ENCODE assay signal across 20 mouse cellular contexts in the genomic region with DNA sequence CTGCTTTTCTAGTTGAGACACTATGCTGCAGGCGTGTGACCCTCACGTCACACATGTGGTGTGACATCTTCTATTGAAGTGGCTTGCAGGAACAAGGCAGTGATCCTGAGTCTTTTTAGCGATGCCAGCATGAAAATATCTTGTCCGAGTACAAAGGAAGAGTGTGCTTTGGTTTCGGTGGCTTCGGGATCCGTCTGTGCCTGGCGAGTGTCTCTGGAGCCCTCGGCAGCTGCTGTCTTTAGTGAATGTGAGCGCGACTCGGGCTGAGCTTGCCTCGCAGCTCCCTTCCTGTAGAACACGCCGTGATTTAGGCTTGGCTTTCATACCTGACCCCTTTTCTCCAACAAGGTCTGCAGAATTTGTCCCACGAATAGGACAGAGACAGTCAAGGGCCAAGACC.
DNase-seq lines count a peak whose midpoint lies in the region; ATAC-seq and TF ChIP-seq lines count a peak whose summit lies in the region.
"Had no signal": no experiment of that assay in that cellular context is flagged by ENCODE, and none has a peak within 500 bp of the region (broad histone marks: within the 10 kb centered on the region; RNA-seq: fewer than 3 reads in every experiment).

No protein-coding gene starts in this region.

- WGBS in midbrain, embryonic 14.5 days = 67% methylated on average over 16 of the region's 16 CpGs
- 64% methylated on average over 16 of the region's 16 CpGs for WGBS in midbrain, embryonic 16.5 days
- WGBS in hindbrain, embryonic 14.5 days = 55% methylated on average over 16 of the region's 16 CpGs
- 55% methylated on average over 16 of the region's 16 CpGs for WGBS in hindbrain, postnatal 0 days
- WGBS in embryonic facial prominence, embryonic 10.5 days = 90% methylated on average over 16 of the region's 16 CpGs

- H3K9me3 ChIP-seq in midbrain, embryonic 14.5 days (ENCODE audit: control insufficient read depth, low read length) = no peaks in the 10 kb centered on the region
- no peaks in the 10 kb centered on the region for H3K9me3 ChIP-seq in midbrain, embryonic 16.5 days (replicated peaks; ENCODE audit: control insufficient read depth, low read length, poor library complexity, severe bottlenecking)
- H3K9me3 ChIP-seq in hindbrain, embryonic 14.5 days (ENCODE audit: control insufficient read depth, low read length) = no peaks in the 10 kb centered on the region
- no peaks in the 10 kb centered on the region for H3K9me3 ChIP-seq in hindbrain, postnatal 0 days (ENCODE audit: low read length)
- no peaks in the 10 kb centered on the region for H3K9me3 ChIP-seq in embryonic facial prominence, embryonic 10.5 days
- H3K9me3 ChIP-seq: heart, embryonic 10.5 days had no signal

- H3K4me2 ChIP-seq in midbrain, embryonic 14.5 days (ENCODE audit: low read length) = no peak overlapping the region
- no peak overlapping the region for H3K4me2 ChIP-seq in midbrain, embryonic 16.5 days (ENCODE audit: low read length)
- no peak overlapping the region; the same call in 1 of the 2 replicates for H3K4me2 ChIP-seq in hindbrain, embryonic 14.5 days (replicated peaks)
- no peak overlapping the region for H3K4me2 ChIP-seq in hindbrain, postnatal 0 days (ENCODE audit: low read depth, low read length)

- H3K4me3 ChIP-seq in midbrain, embryonic 14.5 days (replicated peaks; ENCODE audit: low read depth, low read length) = no peak overlapping the region
- H3K4me3 ChIP-seq in midbrain, embryonic 16.5 days (ENCODE audit: low read depth, low read length) = no peak overlapping the region
- no peak overlapping the region for H3K4me3 ChIP-seq in hindbrain, embryonic 14.5 days (replicated peaks; ENCODE audit: low read length)
- no peak overlapping the region for H3K4me3 ChIP-seq in hindbrain, postnatal 0 days (ENCODE audit: low read length)
- no peak overlapping the region for H3K4me3 ChIP-seq in embryonic facial prominence, embryonic 10.5 days
- H3K4me3 ChIP-seq: heart, embryonic 10.5 days had no signal

- H3K27ac ChIP-seq in midbrain, embryonic 14.5 days (replicated peaks; ENCODE audit: low read depth, low read length) = peak overlapping the region; percentile 0; the same call in 1 of the 2 replicates
- no peak overlapping the region for H3K27ac ChIP-seq in midbrain, embryonic 16.5 days (ENCODE audit: low read length)
- H3K27ac ChIP-seq in hindbrain, embryonic 14.5 days = 0 out of 2 replicates have a peak overlapping the region, but pooled peaks have one; percentile 1
- peak overlapping the region; percentile 51 for H3K27ac ChIP-seq in hindbrain, postnatal 0 days
- no peak overlapping the region for H3K27ac ChIP-seq in embryonic facial prominence, embryonic 10.5 days (replicated peaks)
- H3K27ac ChIP-seq: heart, embryonic 10.5 days had no signal

- no peak for TF ChIP-seq CTCF in hindbrain, postnatal 0 days (IDR thresholded peaks at IDR 0.05; ENCODE audit: low read depth)

- H3K9ac ChIP-seq in midbrain, embryonic 14.5 days (replicated peaks; ENCODE audit: low read length) = no peak overlapping the region
- no peak overlapping the region for H3K9ac ChIP-seq in midbrain, embryonic 16.5 days (ENCODE audit: low read depth, low read length)
- no peak overlapping the region for H3K9ac ChIP-seq in hindbrain, embryonic 14.5 days
- H3K9ac ChIP-seq in hindbrain, postnatal 0 days (replicated peaks; ENCODE audit: low read length) = no peak overlapping the region

- ATAC-seq in frontal cortex, adult (ENCODE audit: low TSS enrichment) = peak; percentile 50; the same call in 1 of the 2 replicates
- no peak for ATAC-seq in midbrain, embryonic 14.5 days (ENCODE audit: low FRiP score, low TSS enrichment)
- no peak for ATAC-seq in midbrain, embryonic 16.5 days
- ATAC-seq in hindbrain, embryonic 14.5 days (ENCODE audit: low FRiP score) = no peak
- no peak for ATAC-seq in hindbrain, postnatal 0 days
- ATAC-seq: activated CD4-positive, CD25-positive, alpha-beta regulatory T cell, adult 4 months; forebrain, embryonic 16.5 days; inflammation-experienced regulatory T-cells, adult 6 months; intestine, postnatal 0 days; Patski had no signal

- no peak for DNase-seq in frontal cortex, postnatal 25 days (ENCODE audit: low spot score in 2 of 2)
- peak; percentile 52 for DNase-seq in midbrain, embryonic 14.5 days
- no peak for DNase-seq in hindbrain, embryonic 14.5 days (ENCODE audit: low spot score)
- DNase-seq in hindbrain, postnatal 0 days (ENCODE audit: low spot score) = no peak
- DNase-seq in embryonic facial prominence, embryonic 10.5 days (ENCODE audit: low spot score) = no peak
- DNase-seq: cerebellum, adult 18-20 months; cerebellum, adult 9-11 months; cerebellum, postnatal 36 days; heart, adult 18-20 months; heart, postnatal 10 days; heart, postnatal 4 days had no signal

- H3K4me1 ChIP-seq in midbrain, embryonic 14.5 days (ENCODE audit: control insufficient read depth, insufficient read depth, low read length) = peaks cover 14% of the 10 kb centered on the region; the same call in 1 of the 2 replicates
- H3K4me1 ChIP-seq in midbrain, embryonic 16.5 days (ENCODE audit: control insufficient read depth, insufficient read depth, low read length) = peaks cover 15% of the 10 kb centered on the region; the same call in 1 of the 2 replicates
- H3K4me1 ChIP-seq in hindbrain, embryonic 14.5 days (replicated peaks; ENCODE audit: control insufficient read depth, insufficient read depth, low read length) = peaks cover 19% of the 10 kb centered on the region
- H3K4me1 ChIP-seq in hindbrain, postnatal 0 days (ENCODE audit: insufficient read depth, low read length) = peaks cover 6% of the 10 kb centered on the region; the same call in 1 of the 2 replicates
- H3K4me1 ChIP-seq in embryonic facial prominence, embryonic 10.5 days = no peaks in the 10 kb centered on the region
- H3K4me1 ChIP-seq: heart, embryonic 10.5 days had no signal

- peaks cover 6% of the 10 kb centered on the region; the same call in 1 of the 2 replicates for H3K36me3 ChIP-seq in midbrain, embryonic 14.5 days (ENCODE audit: control insufficient read depth, insufficient read depth, low read length)
- H3K36me3 ChIP-seq in midbrain, embryonic 16.5 days (ENCODE audit: control insufficient read depth, insufficient read depth, low read length) = no peaks in the 10 kb centered on the region; the same call in 1 of the 2 replicates
- no peaks in the 10 kb centered on the region for H3K36me3 ChIP-seq in hindbrain, embryonic 14.5 days (replicated peaks; ENCODE audit: control insufficient read depth, insufficient read depth)
- H3K36me3 ChIP-seq in hindbrain, postnatal 0 days (ENCODE audit: insufficient read depth, low read length) = peaks cover 2% of the 10 kb centered on the region; the same call in 1 of the 2 replicates
- peaks cover 50% of the 10 kb centered on the region for H3K36me3 ChIP-seq in embryonic facial prominence, embryonic 10.5 days (replicated peaks)

- H3K27me3 ChIP-seq in midbrain, embryonic 14.5 days (ENCODE audit: control insufficient read depth, insufficient read depth, low read length) = no peaks in the 10 kb centered on the region
- H3K27me3 ChIP-seq in midbrain, embryonic 16.5 days (ENCODE audit: control insufficient read depth, insufficient read depth, low read depth, low read length) = no peaks in the 10 kb centered on the region
- H3K27me3 ChIP-seq in hindbrain, embryonic 14.5 days (ENCODE audit: control insufficient read depth, insufficient read depth, low read length) = no peaks in the 10 kb centered on the region
- H3K27me3 ChIP-seq in hindbrain, postnatal 0 days (ENCODE audit: insufficient read depth, low read length) = no peaks in the 10 kb centered on the region
- no peaks in the 10 kb centered on the region for H3K27me3 ChIP-seq in embryonic facial prominence, embryonic 10.5 days (replicated peaks; ENCODE audit: low read depth, poor library complexity, severe bottlenecking)
- H3K27me3 ChIP-seq: CH12.LX, Patski had no signal

Comparison
In these comparisons a context has a peak if more than half of its experiments do, and no peak if none do; other contexts are left out.
1. H3K27ac ChIP-seq: peak in midbrain, embryonic 14.5 days (single experiment), hindbrain, embryonic 14.5 days (single experiment) and hindbrain, postnatal 0 days (single experiment); none in midbrain, embryonic 16.5 days (single experiment) and embryonic facial prominence, embryonic 10.5 days (single experiment).